Mouse (Mus musculus) T-helper 17 cell (primary cell): ENCODE measurements around the gene Gbp2b.

Experiments
- in situ Hi-C, 2 experiments: fragments of 300-600 bp; cut with MboI, MseI; formaldehyde crosslinking; loops; 1 replicate in 1 of 2; 2 replicates in 1 of 2; pipeline ENCODE4 v1.15.1; 2025; ENCODE audit warnings: high pct_unique_total_duplicates in 2 of 2

Gbp2b gene

DNA sequence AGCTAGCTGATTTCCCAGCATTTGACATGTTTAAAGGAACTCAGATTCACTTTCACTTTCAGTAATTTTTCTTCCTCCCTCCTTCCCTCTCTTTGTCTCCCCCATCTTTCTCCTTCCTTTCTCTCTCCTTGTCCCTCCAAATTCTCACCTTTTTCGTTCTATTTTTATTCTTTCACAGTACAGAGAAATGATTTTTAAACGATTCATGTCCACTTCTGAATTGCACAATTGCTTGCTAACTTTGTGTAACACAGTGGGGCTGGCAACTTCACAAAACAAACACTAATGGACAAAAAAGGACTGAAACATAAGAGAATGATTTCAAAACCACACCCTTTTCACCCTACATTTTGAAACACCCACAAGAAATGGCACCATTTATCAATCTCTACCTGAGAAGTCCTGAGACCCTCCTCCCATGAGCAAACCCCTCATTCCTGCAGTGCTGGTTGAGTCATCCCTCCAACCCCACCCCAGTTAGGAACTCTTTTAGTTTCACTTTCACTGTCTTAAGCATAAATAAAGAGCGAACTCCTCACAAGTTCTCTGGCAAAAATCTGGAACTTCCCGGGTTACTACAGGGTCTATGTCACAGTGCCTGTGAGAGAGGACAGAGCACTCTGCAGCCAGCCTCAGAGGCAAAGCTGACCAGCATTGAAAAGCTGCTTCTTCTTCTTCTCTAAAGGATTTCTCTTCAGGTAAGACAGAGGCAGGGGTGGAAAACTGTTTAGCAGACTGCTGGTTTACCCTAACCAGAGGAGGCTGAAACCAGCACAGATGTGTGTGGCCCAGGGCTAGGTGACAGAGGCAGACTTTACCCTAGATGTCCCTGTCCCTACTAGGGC lies 25.7 kb downstream of the Gbp2b start, which contains the start of gene Gbp2:
Gene Gbp2, plus strand, starts transcription at position 492 of the 845 bp plus-strand sequence.
- in situ Hi-C loops = loop anchor here (5.0 kb wide), 1 partner anchor 128 kb away; the partner anchor contains the start of gene Gbp5 (in 2 of the 2)

DNA sequence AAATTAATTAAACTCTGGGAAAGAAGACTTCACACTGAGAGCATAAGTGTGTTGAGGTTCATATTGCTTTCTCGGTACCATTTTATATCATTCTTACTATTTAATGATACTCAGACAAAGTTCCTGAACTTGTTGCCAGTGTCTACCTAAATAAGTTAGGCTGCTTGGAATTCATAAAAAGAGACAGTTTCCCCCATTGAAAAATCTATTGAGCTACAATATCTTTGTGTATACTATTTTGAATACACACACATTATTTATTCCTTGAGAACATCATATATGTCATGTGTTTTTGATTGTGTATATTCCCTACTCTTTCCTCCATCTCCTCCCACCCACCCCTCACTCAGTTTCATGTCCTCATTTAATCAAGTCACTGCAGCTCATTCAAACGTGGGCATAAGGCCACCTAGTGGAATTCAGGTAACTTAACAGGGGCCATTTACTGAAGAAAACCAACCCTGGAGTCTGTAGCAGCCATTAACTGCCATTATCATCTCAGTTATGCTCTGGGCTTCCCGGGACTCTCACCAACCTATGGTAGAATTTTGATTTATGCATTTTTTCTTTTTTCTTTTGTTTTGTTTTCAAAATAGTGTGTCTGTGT lies 26.4 kb downstream of the Gbp2b start:
- in situ Hi-C loops = loop anchor here (5.0 kb wide), 1 partner anchor 129 kb away; the partner anchor contains the start of gene Gbp5 (in 2 of the 2)

DNA sequence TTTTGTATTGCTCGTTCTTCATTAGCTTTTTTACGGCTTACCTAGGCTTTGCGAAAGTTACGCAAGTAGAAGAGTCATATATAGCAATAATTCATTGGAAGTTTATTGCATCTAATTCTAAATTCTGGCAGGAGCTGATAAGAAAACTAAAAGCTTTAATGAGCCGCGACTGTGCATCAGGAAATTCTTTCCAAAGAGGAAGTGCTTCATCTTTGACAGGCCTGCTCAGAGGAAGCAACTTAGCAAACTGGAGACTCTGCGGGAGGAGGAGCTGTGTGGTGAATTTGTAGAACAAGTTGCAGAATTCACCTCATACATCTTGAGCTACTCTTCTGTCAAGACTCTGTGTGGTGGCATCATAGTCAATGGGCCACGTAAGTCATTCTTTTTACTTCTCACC lies 35.7 kb downstream of the Gbp2b start:
- in situ Hi-C loops = loop anchor here in 1 of 2 experiments (10.0 kb wide), 1 partner anchor 1124 kb away; no protein-coding TSS in a partner anchor

DNA sequence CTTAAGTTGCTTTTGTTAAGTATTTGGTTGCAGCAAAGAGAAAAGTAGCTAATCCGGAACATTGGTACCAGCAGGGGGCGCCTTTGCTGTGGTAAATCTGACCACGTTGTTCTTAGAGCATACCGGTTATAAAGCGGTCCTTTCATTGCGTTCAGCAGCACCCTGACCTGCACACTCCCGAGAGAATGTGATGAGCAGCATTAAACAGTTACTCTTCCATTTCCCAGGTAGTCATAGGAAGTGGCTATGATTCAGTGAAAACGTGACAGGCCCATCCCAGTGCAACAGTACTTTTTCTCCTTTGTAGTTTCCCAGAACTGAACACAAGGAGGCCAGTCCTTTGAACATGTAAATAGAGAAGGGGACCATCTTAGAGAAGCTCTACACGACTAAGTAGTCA lies 45.6 kb downstream of the Gbp2b start:
- in situ Hi-C loops = loop anchor here in 1 of 2 experiments (10.0 kb wide), 1 partner anchor 65 kb away; the partner anchor contains the start of gene Kyat3

DNA sequence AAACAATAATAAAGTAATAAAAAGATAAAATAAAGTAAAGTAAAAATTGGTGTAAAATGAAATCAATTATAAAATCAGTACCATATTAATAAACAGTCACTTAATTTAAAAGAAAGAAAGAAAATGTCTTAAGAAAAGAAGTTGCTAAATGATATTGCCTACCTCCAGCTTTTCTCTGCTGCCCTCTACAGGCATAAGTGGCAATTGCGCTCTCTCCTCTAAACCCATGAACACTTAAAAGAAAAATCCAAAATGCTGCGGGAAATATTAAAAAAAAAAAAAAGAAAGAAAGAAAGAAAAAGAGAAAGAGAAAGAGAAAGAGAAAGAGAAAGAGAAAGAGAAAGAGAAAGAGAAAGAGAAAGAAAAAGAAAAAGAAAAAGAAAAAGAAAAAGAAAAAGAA lies 51.3 kb downstream of the Gbp2b start:
- in situ Hi-C loops = loop anchor here in 1 of 2 experiments (5.0 to 10.0 kb wide), 2 partner anchors 59 to 164 kb away; partner anchors contain the start of gene Kyat3

DNA sequence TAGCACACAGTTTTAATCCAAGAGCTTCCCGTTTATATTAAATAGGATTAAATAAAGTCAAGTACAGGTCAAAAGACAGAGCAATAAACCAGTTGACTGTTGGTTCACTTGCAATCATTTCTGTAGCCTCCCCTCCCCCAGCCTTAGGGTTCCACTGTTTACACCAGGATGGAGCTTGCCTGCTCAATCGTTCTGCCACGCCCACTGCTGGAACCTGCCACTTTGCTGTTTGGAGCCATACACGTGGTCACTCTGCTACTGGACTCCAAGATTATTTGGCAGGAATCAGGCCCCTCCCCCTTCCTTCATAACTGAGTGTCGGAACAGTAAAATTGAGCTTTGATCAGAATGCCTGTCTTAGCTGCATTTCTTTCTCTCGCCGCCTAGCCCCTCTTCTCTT lies 53.2 kb downstream of the Gbp2b start:
- in situ Hi-C loops = loop anchor here in 1 of 2 experiments (5.0 to 10.0 kb wide), 2 partner anchors 57 to 166 kb away; partner anchors contain the start of gene Kyat3

DNA sequence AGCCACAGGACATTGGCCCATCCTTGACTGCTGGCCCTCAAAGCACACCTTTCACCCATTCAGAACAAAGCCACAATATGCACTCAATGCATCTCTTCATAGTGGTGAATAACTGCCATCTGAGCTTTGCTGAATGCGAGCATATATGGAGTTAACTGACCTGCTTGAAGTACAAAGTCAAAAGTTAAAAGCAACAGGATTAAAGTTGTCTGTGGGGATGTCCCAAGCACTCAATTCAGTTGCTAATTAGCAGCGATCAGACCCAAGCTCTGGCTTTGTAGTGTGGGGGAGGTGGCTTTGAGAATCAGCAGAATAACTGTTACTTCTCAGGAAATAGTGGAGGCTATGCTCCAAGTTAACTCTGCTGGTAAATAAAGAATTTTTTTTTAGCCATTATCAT lies 55.6 kb downstream of the Gbp2b start:
- in situ Hi-C loops = no loop called here

DNA sequence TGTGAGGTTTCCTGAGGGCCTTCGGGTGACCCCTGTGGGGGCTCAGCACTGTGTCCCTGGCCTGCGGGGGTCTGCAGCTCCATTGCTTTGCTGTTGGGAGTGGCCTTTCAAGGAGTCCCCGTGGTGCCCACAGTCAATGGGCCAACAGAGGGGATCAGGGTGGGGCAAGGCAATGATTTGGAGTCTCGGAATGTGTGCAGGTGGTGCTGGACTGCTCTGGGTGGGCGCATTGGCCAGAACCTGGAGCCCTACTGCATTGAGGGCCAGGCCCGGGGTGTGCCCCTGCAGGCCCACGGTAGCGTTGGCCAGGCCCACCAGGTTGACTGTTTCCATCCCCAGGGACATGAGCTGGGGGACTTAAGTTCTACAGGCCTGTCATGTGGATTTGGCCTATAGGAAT lies 70.1 kb downstream of the Gbp2b start:
- in situ Hi-C loops = no loop called here
